Mouse (Mus musculus): ENCODE data around the gene Cradd.

DNA sequence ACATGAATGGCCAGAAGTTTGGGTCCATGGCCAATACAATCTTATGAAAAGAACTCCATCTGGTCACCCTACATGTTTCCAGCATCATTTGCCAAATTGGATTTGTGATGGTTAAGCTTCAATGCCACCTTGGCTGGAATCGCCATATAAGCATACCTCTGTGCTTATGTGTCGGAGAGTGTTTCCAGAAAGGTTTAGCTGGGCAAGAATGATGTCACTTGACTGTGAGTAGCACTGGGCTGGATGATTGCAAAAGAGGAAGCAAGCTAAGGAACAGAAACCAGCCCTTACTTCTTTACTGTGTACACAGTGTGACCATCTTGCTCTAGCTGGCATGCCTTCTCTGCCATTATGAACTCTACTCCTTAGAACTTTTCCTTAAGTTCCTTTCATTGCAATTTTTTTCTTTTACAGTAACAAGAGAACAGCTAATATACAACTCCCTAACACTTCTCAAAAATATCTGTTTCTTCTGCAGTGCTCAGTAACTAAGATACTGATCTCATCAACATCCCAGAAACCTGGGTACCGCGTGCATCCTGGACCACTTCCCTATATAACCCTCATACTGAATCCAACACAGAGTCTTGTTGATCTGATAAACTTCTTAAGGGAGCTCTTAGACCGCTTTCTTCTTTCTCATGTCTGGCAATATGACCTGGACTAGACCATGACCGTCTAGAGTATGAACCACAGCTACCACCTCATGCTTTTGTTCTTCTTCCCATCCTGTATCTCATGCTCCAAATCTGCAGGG is 172.7 kb downstream of the Cradd start:
- TF ChIP-seq CTCF (conservative IDR thresholded peaks at IDR 0.05; ENCODE audit: low read length) (no peak), NANOG (IDR thresholded peaks at IDR 0.05; ENCODE audit: borderline replicate concordance, low read length) (no peak), POU5F1 (IDR thresholded peaks at IDR 0.05; ENCODE audit: borderline replicate concordance, low read length) (no peak)

Data from E14TG2a.4 (cell line).